Mouse (Mus musculus) layer of hippocampus, postnatal 10 days (tissue): ENCODE measurements around the gene Ckap2l. TPM values are rescaled to one million over a fixed set of nuclear protein-coding genes. Genes with fewer than 3 reads are reported as not detected.

Experiments
- DNase-seq, 2 experiments: peaks; one replicate each; pipeline ENCODE4 v3.0.0; 2021; ENCODE audit warnings: low spot score in 2 of 2
- long read RNA-seq: library from polyadenylated mRNA; stranded (forward); transcript quantifications from one replicate; pipeline ENCODE4 v2.0.0, GENCODE M21; 2023
- total RNA-seq, 2 experiments: library from RNA; stranded (reverse); gene quantifications; 2 replicates each; pipeline ENCODE4 v1.2.3; 2021

Ckap2l gene
- 1 to 10 TPM; 3.3 to 4.1 TPM for total RNA-seq
- long read RNA-seq, partial matches to known transcripts: 0 of 1 reads
- long read RNA-seq, other reads (novel, unspliced or antisense): 1 of 1 reads

- peak; percentile 97 for DNase-seq
Measured at GRCm38 (mm10) chr2:129296671-129297588, at the start of gene Ckap2l. Ckap2l (minus strand) TSS chr2:129297212.

GRCm38 (mm10) chr2:129338138-129338621, 41.2 kb upstream of the Ckap2l start:
- DNase-seq: no peak

- no peak for DNase-seq
Measured at GRCm38 (mm10) chr2:129333471-129333870, 36.5 kb upstream of the Ckap2l start.

GRCm38 (mm10) chr2:129330540-129330939, 33.5 kb upstream of the Ckap2l start:
- DNase-seq: no peak

DNA sequence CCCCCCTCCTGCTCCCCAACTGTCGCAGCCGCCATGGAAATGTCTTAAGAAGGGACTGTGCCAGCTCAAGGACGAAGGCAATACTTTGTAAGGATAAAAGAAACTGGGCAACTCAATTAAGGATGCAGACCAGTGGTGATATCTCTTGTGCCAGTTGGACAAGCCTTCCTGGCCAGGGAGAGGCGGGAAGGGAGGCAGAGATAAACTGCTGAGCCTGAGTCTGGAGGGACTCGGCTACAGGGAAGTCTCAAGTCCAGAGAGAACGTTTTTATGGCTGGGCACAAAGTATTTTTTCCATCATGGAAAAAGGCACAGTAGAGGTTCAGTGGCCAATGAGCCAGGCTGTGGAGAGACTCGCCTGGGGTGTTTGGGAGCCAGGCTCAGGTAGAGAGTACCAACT, 33.0 kb upstream of the Ckap2l start:
- no peak for DNase-seq

DNA sequence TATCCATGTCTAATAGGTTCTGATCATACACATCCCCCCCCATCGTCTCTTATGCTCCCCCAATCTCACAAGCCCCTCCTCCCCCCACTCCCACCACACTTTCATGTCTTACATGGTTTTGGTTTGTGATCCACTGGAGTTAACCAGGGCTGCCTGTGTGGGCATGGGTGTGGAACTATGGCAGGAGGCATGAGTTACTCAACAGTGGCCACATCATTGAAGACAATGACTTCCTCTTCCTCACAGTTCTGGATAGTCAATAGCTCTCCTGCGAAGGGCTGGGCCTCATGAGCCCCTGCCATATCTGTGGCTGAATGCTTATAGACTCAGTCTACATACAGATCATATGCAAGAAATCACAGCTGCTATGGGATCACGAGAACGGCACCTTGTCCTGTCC, 31.2 kb upstream of the Ckap2l start:
- DNase-seq: no peak

GRCm38 (mm10) chr2:129324216-129324615, 27.2 kb upstream of the Ckap2l start:
- no peak for DNase-seq

DNA sequence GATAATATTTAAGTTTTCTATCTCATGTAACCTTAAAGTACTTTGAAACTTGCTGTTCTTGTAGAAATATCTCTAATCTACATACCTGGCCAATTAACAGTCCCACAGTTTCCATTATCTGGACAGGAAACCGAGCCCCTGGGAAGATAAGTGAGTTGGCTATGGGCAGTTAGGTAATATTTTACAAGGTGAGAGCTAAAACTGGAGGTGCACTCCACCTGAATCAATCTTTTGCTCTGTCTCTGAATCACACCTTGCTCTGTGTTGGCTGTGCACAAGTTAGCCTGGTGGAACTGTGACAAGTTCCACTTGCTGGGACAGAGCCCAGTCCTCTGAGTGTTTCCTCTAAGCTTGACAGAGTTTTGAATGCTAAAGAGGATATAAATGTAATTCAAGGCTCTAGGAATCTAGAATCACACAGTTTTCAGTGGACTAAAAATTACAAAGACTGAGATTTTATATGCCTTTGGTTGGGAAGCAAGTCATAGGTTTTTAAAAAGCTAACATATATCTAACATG, 25.2 kb upstream of the Ckap2l start:
- no peak for DNase-seq

- no peak for DNase-seq
Measured at GRCm38 (mm10) chr2:129320033-129320605, 23.1 kb upstream of the Ckap2l start.

GRCm38 (mm10) chr2:129315831-129316230, 18.8 kb upstream of the Ckap2l start:
- DNase-seq: no peak

DNA sequence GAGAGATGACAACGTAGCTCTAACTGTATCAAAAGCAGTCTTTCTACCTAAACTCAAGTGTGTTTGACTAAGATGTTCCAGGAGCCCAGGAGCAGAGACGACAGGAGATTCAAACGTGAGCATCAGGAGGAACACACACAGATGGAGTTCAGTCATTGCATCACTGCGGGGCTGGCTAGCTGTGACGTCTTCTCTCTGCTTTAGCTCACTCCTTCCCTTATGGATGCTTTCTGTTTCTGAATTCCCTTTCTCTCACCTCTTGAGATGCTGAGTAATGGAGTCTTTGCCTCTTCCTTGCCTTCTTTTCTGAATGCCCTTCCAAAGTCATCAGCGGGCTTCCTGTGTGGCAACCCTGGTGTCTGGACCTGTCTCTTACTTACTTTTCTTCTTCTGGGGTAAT, 17.9 kb upstream of the Ckap2l start:
- no peak for DNase-seq

- no peak for DNase-seq
Measured at GRCm38 (mm10) chr2:129313934-129314333, 16.9 kb upstream of the Ckap2l start.

GRCm38 (mm10) chr2:129309836-129310235, 12.8 kb upstream of the Ckap2l start, which contains the start of gene Il1a:
Il1a (minus strand) TSS chr2:129309972.
- no peak for DNase-seq

DNA sequence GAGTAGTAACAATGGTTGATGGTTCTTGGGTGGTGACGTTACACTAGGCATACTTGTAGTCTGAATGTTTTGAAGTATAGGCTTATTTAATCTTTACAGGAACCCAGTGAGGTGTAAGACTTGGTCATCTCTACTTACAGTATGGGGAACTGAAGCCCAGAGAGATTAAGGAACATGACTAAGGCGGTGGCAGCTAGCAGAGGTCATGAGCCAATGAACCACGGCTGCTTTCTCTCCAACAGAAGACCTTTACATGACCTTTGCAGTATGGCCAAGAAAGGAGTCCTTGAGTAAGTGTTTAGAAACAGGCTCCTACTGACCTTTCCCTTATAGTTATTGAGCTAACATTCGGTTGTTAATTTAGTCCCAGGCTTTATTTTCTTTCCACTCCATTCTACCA, 9.0 kb upstream of the Ckap2l start:
- no peak for DNase-seq

DNA sequence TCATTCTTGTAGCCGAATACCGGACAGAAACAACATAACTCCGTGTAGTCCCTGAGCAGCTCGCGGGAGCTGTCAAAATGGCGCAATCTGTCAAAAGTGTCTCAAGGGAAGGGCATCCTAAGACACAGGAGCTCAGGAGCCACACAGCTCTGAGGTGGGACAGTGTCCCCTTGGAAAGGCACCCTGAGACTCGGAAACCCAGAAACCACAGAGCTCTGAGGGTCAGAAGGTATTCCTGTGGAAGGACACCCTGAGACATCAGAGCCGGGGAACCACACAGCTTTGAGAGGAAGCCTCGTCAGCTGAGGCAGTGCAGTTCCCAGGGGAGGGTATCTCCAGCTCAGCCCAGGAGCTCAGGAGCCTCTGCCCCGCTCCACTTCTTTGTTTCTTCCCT, 574 bp upstream of the Ckap2l start:
- no peak for DNase-seq

GRCm38 (mm10) chr2:129296086-129296485, 926 bp downstream of the Ckap2l start:
- DNase-seq: no peak

- DNase-seq: no peak
Measured at GRCm38 (mm10) chr2:129295075-129295474, 1.9 kb downstream of the Ckap2l start.

- DNase-seq: no peak
Measured at GRCm38 (mm10) chr2:129273823-129274222, 23.2 kb downstream of the Ckap2l start.

DNA sequence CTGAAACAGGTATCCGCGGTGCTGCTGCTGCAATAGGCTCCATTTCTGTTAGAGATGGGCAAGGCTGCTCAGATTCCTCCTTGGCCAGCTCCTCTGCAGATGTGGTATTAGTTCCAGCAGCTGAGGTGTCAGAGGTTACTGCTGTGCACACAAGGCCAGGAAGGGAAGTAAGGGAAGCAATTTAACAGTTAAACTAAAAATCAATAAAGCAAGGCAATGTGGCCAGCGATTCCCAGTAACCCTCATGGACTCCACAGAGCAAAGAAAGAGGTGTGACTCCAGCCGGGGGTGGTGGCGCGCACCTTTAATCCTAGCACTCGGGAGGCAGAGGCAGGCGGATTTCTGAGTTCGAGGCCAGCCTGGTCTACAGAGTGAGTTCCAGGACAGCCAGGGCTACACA, 26.4 kb downstream of the Ckap2l start:
- DNase-seq: no peak

DNA sequence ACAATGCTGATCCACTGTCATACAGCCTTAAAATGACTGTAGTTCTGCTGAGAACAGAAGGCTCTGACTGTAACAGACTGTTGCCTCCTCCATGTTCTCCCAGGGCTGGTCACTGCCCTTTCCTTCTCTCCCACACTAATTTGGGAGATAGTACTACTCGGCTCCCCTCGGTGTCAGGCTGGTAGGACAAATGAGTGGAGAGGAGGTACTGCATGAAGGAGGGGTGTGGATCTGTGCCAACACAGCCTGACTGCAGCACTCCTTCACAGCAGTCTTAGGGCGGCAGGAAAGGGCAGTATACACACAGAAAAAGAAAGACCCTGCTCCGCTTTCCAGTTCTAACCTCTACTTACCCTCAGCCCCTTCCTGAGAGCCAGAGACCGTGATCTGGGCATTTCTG, 27.0 kb downstream of the Ckap2l start:
- no peak for DNase-seq

GRCm38 (mm10) chr2:129269161-129269643, 27.8 kb downstream of the Ckap2l start:
- DNase-seq: no peak

DNA sequence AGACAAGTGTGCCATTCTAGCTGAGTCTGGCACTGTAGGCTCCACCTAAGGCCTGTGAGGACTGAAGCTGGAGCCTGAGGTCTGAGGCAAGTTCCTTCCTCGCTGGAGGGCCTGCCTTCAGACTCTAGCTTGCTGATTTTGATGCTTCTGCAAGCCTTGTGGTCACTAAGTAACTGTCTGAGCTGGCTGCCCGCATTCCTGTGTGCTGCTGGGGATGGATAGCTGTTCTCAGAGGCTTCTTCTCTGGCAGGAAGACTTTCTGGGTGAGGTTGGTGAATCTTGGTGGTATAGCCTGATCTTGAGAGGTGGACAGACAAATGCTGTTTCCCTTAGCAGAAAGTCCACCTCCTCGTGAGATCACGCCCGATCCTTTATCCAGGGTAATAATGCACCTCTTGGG, 29.3 kb downstream of the Ckap2l start:
- DNase-seq: no peak
